Mouse (Mus musculus): ENCODE data around the gene Wars. TPM values are rescaled to one million over a fixed set of nuclear protein-coding genes. Genes with fewer than 3 reads are reported as not detected.

The Wars gene
- polyA plus RNA-seq, 1 experiment from 2014 or later = 102 TPM

DNA sequence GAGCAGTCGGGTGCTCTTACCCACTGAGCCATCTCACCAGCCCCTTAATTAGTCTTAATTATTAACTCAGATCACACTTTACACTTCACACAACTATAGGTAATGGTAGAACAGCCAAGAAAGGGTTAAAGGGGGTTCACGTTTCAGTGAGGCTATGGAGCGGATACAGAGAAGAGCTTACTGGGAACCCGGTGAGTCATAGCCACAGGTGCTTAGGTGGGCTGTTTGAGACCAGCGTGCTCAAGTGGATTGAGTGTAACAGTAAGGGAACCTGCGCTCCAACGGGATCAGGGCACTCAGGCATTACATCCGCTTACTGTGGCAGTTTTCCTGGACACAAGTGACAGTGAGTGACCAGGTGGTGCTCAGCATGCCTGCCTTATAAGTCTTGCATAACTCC is 70.9 kb downstream of the Wars start:
- ATAC-seq (ENCODE audit: low FRiP score) = no peak
- Histone ChIP-seq H3K27ac (replicated peaks) (no peak overlapping the region), H3K4me2 (no peak overlapping the region), H3K4me1 (no peaks in the 10 kb centered on the region), H3K27me3 (replicated peaks) (no peaks in the 10 kb centered on the region), H3K9me3 (replicated peaks) (no peaks in the 10 kb centered on the region), H3K4me3 (replicated peaks) (no peak overlapping the region), H3K9ac (replicated peaks) (no peak overlapping the region), H3K36me3 (peaks cover 16% of the 10 kb centered on the region)
- 73% methylated on average over 8 of the region's 8 CpGs for WGBS

DNA sequence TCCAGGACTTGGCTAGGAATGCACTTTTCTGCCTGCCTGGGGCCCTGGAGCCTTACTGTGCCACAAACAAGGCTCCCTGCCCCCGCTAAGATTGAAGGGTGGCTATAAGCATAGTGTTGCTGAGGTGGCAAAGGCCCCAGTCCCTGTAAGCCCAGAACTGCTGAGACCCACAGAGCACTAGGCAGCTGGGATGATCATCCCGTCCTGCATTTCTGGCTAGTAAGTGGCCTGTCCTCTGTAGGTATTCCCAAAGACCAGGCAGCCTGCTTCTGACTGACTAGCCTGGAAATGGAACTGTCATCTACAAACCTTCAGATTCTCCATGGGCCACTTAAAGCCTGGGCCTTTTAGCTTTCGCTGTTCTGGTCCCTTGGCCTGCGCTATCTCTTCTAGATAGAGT is 73.5 kb downstream of the Wars start:
- Histone ChIP-seq H3K4me2 (no peak overlapping the region), H3K9me3 (replicated peaks) (no peaks in the 10 kb centered on the region), H3K4me3 (replicated peaks) (no peak overlapping the region), H3K9ac (replicated peaks) (no peak overlapping the region), H3K27ac (replicated peaks) (no peak overlapping the region), H3K36me3 (peaks cover 17% of the 10 kb centered on the region), H3K27me3 (replicated peaks) (no peaks in the 10 kb centered on the region), H3K4me1 (no peaks in the 10 kb centered on the region)
- 85% methylated on average over 4 of the region's 4 CpGs for WGBS
- ATAC-seq (ENCODE audit: low FRiP score) = no peak

- WGBS = 85% methylated on average over 11 of the region's 11 CpGs
- H3K27ac ChIP-seq (replicated peaks) = no peak overlapping the region
- no peak overlapping the region for H3K4me2 ChIP-seq
- no peaks in the 10 kb centered on the region for H3K27me3 ChIP-seq (replicated peaks)
- peaks cover 3% of the 10 kb centered on the region; the same call in 1 of the 2 replicates for H3K4me1 ChIP-seq
- H3K9ac ChIP-seq (replicated peaks) = no peak overlapping the region
- H3K9me3 ChIP-seq (replicated peaks) = no peaks in the 10 kb centered on the region
- peaks cover 22% of the 10 kb centered on the region for H3K36me3 ChIP-seq
- H3K4me3 ChIP-seq (replicated peaks) = no peak overlapping the region
- no peak for ATAC-seq (ENCODE audit: low FRiP score)
These were observed 77.4 kb downstream of the Wars start for GRCm38 (mm10) chr12:108816569-108816968.

GRCm38 (mm10) chr12:108814470-108814869 is 79.5 kb downstream of the Wars start:
- Histone ChIP-seq H3K27me3 (replicated peaks) (no peaks in the 10 kb centered on the region), H3K9me3 (replicated peaks) (no peaks in the 10 kb centered on the region)
- WGBS = 95% methylated on average over 6 of the region's 6 CpGs

DNA sequence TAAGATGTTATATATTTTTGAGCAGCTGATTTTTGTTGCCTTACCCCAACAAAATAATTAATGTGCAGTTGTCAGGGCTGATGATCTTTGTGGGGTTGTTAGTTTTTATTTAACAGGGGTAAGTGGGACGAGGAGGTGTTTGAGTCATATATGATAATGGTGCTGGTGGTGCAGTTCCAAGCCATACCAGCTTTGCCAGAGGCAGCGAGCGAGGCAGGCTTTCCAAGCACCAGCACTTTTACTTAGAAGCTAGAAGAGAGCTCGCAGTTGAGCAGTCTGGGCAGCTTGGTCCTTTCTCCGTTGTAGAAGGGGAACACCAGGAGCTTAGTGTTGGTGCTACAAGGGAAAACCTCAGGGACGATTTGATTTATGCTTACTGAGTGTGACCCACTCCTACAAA is 81.5 kb downstream of the Wars start:
- H3K9me3 ChIP-seq (replicated peaks) = no peaks in the 10 kb centered on the region
- H3K36me3 ChIP-seq = peaks cover 12% of the 10 kb centered on the region; the same call in 1 of the 2 replicates
- ATAC-seq (ENCODE audit: low FRiP score) = no peak
- 75% methylated on average over 6 of the region's 6 CpGs for WGBS
- H3K4me2 ChIP-seq = no peak overlapping the region
- H3K27me3 ChIP-seq (replicated peaks) = no peaks in the 10 kb centered on the region
- H3K9ac ChIP-seq (replicated peaks) = no peak overlapping the region
- H3K4me3 ChIP-seq (replicated peaks) = no peak overlapping the region
- no peak overlapping the region for H3K27ac ChIP-seq (replicated peaks)
- peaks cover 5% of the 10 kb centered on the region; the same call in 1 of the 2 replicates for H3K4me1 ChIP-seq

More at GRCm38 (mm10) chr12:108814470-108814869, 79.5 kb downstream of the Wars start:
- Histone ChIP-seq H3K4me3 (replicated peaks) (no peak overlapping the region), H3K4me1 (peaks cover 5% of the 10 kb centered on the region; the same call in 1 of the 2 replicates), H3K9ac (replicated peaks) (no peak overlapping the region), H3K36me3 (peaks cover 22% of the 10 kb centered on the region), H3K4me2 (no peak overlapping the region), H3K27ac (replicated peaks) (no peak overlapping the region)
- ATAC-seq (ENCODE audit: low FRiP score) = no peak

DNA sequence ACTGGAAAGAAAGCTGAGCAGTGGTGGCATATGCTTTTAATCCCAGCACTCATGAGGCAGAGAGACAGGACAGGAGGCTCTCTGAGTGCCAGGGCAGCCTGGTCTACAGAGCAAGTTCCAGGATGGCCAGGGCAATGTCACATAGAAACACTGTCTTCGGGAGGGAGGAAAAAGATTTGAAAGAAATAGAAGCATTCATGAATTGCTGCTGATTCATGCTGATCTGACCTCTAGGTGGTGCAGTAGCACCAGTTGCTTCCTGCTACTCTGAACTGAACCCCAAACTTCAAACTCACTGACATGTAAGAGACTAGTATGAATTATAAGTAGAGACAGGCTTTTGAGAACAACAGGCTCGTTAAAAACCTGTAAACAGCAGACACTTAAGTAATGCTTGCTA is 82.8 kb downstream of the Wars start:
- 55% methylated on average over 2 of the region's 2 CpGs for whole genome bisulfite sequencing
- H3K27ac ChIP-seq (replicated peaks) = no peak overlapping the region
- ATAC-seq (ENCODE audit: low FRiP score) = no peak

DNA sequence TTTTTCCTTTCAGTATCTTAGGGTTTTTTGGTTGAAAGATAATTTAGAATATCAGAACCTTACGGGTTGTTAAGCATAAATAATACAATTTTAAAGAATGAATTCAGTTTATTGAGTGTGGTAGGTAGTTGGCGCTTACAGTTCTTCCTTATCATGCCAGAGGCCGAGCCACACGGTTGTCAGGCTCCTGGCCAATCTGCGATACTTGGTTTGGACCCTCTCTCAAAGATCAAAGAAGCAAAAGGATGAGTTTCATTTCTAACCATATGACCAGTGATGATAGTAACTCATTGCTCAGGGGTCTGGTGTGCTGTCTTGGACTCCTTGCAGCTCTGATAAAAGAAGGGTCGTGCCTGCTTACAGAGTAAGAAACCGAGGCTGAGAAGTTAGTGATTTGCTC is 83.7 kb downstream of the Wars start:
- 95% methylated on average over 7 of the region's 7 CpGs for WGBS
- ATAC-seq (ENCODE audit: low FRiP score) = no peak
- Histone ChIP-seq H3K36me3 (0 out of 2 replicates have a peak, but pooled peaks cover 5% of the 10 kb centered on the region), H3K9me3 (replicated peaks) (no peaks in the 10 kb centered on the region), H3K27ac (replicated peaks) (no peak overlapping the region), H3K4me3 (replicated peaks) (no peak overlapping the region), H3K4me2 (no peak overlapping the region), H3K9ac (replicated peaks) (no peak overlapping the region), H3K4me1 (peaks cover 5% of the 10 kb centered on the region; the same call in 1 of the 2 replicates), H3K27me3 (replicated peaks) (no peaks in the 10 kb centered on the region)

More for the DNA sequence above, 82.8 kb downstream of the Wars start:
- Histone ChIP-seq H3K36me3 (0 out of 2 replicates have a peak, but pooled peaks cover 5% of the 10 kb centered on the region), H3K9ac (replicated peaks) (no peak overlapping the region), H3K9me3 (replicated peaks) (no peaks in the 10 kb centered on the region), H3K4me2 (no peak overlapping the region), H3K27me3 (replicated peaks) (no peaks in the 10 kb centered on the region), H3K4me1 (peaks cover 5% of the 10 kb centered on the region; the same call in 1 of the 2 replicates), H3K4me3 (replicated peaks) (no peak overlapping the region)

MicroRNA genes within 50 kb of the gene (microRNA counts, 519-probe panel; counts per million panel counts)
- microRNA mmu-miR-345-3p = not detected
- microRNA mmu-miR-345-5p = 2,496 counts per million, percentile 58 among the panel's probes with 10 or more counts

Small RNA genes lying within 50 kb of the gene (microRNA-seq; reads per million reads assigned to microRNA genes)
- 53.7 reads per million, percentile 44 among the genes with 10 or more reads in this experiment for gene Mir345

Other genes starting within 250 kb of the Wars start
- 2.4 and 8.7 TPM in 2 replicates for gene Degs2, start 191.9 kb downstream of the Wars start, polyA plus RNA-seq (2015; fragmentation: Nextera tagmentation; extraction: Ambion mirVana)
- 10.2 and 13.7 TPM in 2 replicates for gene Yy1, start 101.2 kb downstream of the Wars start, polyA plus RNA-seq (2015; fragmentation: Nextera tagmentation; extraction: Ambion mirVana)
- gene Slc25a29, start 58.3 kb downstream of the Wars start, polyA plus RNA-seq (2015; fragmentation: Nextera tagmentation; extraction: Ambion mirVana) = 18.5 and 19.9 TPM in 2 replicates
- gene Slc25a47, start 58.1 kb downstream of the Wars start, polyA plus RNA-seq (2015; fragmentation: Nextera tagmentation; extraction: Ambion mirVana) = 6.7 and 7.7 TPM in 2 replicates
- gene Wdr25, start 543 bp downstream of the Wars start, polyA plus RNA-seq (2015; fragmentation: Nextera tagmentation; extraction: Ambion mirVana) = 7.4 and 7.6 TPM in 2 replicates
- 31.0 and 37.9 TPM in 2 replicates for gene Begain, start 174.0 kb upstream of the Wars start, polyA plus RNA-seq (2015; fragmentation: Nextera tagmentation; extraction: Ambion mirVana)

Data from neural tube, embryonic 15.5 days (tissue).